8 mouse cellular contexts compared by ENCODE assay signal in genomic region chr5:121451203-121451602, GRCm38 (mm10). TPM values are rescaled to one million over a fixed set of nuclear protein-coding genes. Genes with fewer than 3 reads are reported as not detected.
A peak's percentile ranks its signal among the peaks of the same experiment; 100 is the strongest.
DNase-seq lines count a peak whose midpoint lies in the region; ATAC-seq and TF ChIP-seq lines count a peak whose summit lies in the region.

No protein-coding gene starts in this region.

- DNase-seq in testis, postnatal 14 days (ENCODE audit: low spot score) = no peak
- DNase-seq in forebrain, embryonic 14.5 days (ENCODE audit: low spot score) = peak; percentile 10
- peak; percentile 26 for DNase-seq in neural tube, embryonic 10.5 days (ENCODE audit: extremely low spot score, low spot score)
- DNase-seq in yolk sac, embryonic 10.5 days (ENCODE audit: low spot score) = no peak
- DNase-seq in right cerebral cortex, adult 2 months (ENCODE audit: low spot score in 2 of 2) = no peak

- ATAC-seq in forebrain, embryonic 14.5 days = no peak
- ATAC-seq in limb, embryonic 12.5 days (ENCODE audit: insufficient number of reproducible peaks, insufficient read depth, low FRiP score, low TSS enrichment, low read depth) = no peak
- ATAC-seq in frontal cortex, adult (ENCODE audit: low TSS enrichment) = no peak

- no peaks in the 10 kb centered on the region for H3K36me3 ChIP-seq in testis, adult 2 months (ENCODE audit: control insufficient read depth, insufficient read depth, low read length)
- peaks cover 37% of the 10 kb centered on the region for H3K36me3 ChIP-seq in forebrain, embryonic 14.5 days (ENCODE audit: control insufficient read depth, insufficient read depth, low read length)
- peaks cover 40% of the 10 kb centered on the region for H3K36me3 ChIP-seq in limb, embryonic 12.5 days

- H3K4me1 ChIP-seq in testis, adult 2 months (ENCODE audit: control insufficient read depth, insufficient read depth, low read length) = peaks cover 9% of the 10 kb centered on the region
- peaks cover 9% of the 10 kb centered on the region for H3K4me1 ChIP-seq in forebrain, embryonic 14.5 days (ENCODE audit: control insufficient read depth, insufficient read depth, low read length)
- H3K4me1 ChIP-seq in limb, embryonic 12.5 days (replicated peaks) = peaks cover 30% of the 10 kb centered on the region

- TF ChIP-seq POLR2A in testis, adult 2 months (IDR thresholded peaks at IDR 0.05; ENCODE audit: control insufficient read depth, low read depth, low read length) = no peak

- H3K9ac ChIP-seq in forebrain, embryonic 14.5 days (ENCODE audit: low read length) = peak overlapping the region; percentile 96
- peak overlapping the region; percentile 93 for H3K9ac ChIP-seq in limb, embryonic 12.5 days (replicated peaks)

- peak overlapping the region; percentile 85 for H3K4me3 ChIP-seq in testis, adult 2 months (ENCODE audit: control insufficient read depth, low read depth, low read length)
- H3K4me3 ChIP-seq in forebrain, embryonic 14.5 days (ENCODE audit: low read depth, low read length) = peak overlapping the region; percentile 91
- H3K4me3 ChIP-seq in limb, embryonic 12.5 days (replicated peaks) = peak overlapping the region; percentile 84

- H3K9me3 ChIP-seq in forebrain, embryonic 14.5 days (replicated peaks; ENCODE audit: control insufficient read depth, low read length) = no peaks in the 10 kb centered on the region
- no peaks in the 10 kb centered on the region for H3K9me3 ChIP-seq in limb, embryonic 12.5 days

- 24% methylated on average over 8 of the region's 8 CpGs for whole genome bisulfite sequencing in forebrain, embryonic 14.5 days
- 36% methylated on average over 8 of the region's 8 CpGs for WGBS in limb, embryonic 12.5 days

- H3K27me3 ChIP-seq in testis, adult 2 months (ENCODE audit: control insufficient read depth, insufficient read depth, low read length) = no peaks in the 10 kb centered on the region
- no peaks in the 10 kb centered on the region for H3K27me3 ChIP-seq in forebrain, embryonic 14.5 days (replicated peaks; ENCODE audit: control insufficient read depth, insufficient read depth, low read length)
- H3K27me3 ChIP-seq in limb, embryonic 12.5 days = no peaks in the 10 kb centered on the region

- no peak for TF ChIP-seq CTCF in testis, adult 2 months (IDR thresholded peaks at IDR 0.05; ENCODE audit: control insufficient read depth, insufficient read depth, insufficient replicate concordance, low read depth, low read length)

- peak overlapping the region; percentile 77; the same call in 1 of the 2 replicates for H3K27ac ChIP-seq in testis, adult 2 months (ENCODE audit: control insufficient read depth, insufficient read depth, low read depth, low read length)
- H3K27ac ChIP-seq in forebrain, embryonic 14.5 days (ENCODE audit: low read depth, low read length) = peak overlapping the region; percentile 94; the same call in 1 of the 2 replicates
- H3K27ac ChIP-seq in limb, embryonic 12.5 days = no peak overlapping the region; the same call in 1 of the 2 replicates

- peak overlapping the region; percentile 88 for H3K4me2 ChIP-seq in forebrain, embryonic 14.5 days (ENCODE audit: low read length)
- H3K4me2 ChIP-seq in limb, embryonic 12.5 days = peak overlapping the region; percentile 80

RNA-seq across cellular contexts. Expression of gene Tmem116, which starts 0.5 kb away (rescaled TPM):
- polyA plus RNA-seq in testis, adult 2 months (2012; rRNA removed) = 60.5 and 63.9 TPM in 2 replicates
- polyA plus RNA-seq in forebrain, embryonic 14.5 days (2014; fragmentation: Nextera tagmentation; extraction: Ambion mirVana) = 1.0 and 1.7 TPM in 2 replicates
- polyA plus RNA-seq in limb, embryonic 12.5 days (2016; fragmentation: Nextera tagmentation; extraction: Ambion mirVana) = 0.81 and 2.3 TPM in 2 replicates

RNA-seq across cellular contexts. Expression of gene Erp29, which starts 1.1 kb away (rescaled TPM):
- 81.3 and 102 TPM in 2 replicates for polyA plus RNA-seq in testis, adult 2 months (2012; rRNA removed)
- 125 and 138 TPM in 2 replicates for polyA plus RNA-seq in forebrain, embryonic 14.5 days (2014; fragmentation: Nextera tagmentation; extraction: Ambion mirVana)
- 115 and 118 TPM in 2 replicates for polyA plus RNA-seq in limb, embryonic 12.5 days (2016; fragmentation: Nextera tagmentation; extraction: Ambion mirVana)

RNA-seq across cellular contexts. Expression of gene Adam1b, which starts 52.0 kb away (rescaled TPM):
- polyA plus RNA-seq in testis, adult 2 months (2012; rRNA removed) = 79.7 and 85.1 TPM in 2 replicates
- not detected in 2 replicates for polyA plus RNA-seq in forebrain, embryonic 14.5 days (2014; fragmentation: Nextera tagmentation; extraction: Ambion mirVana)
- 0.06 TPM in 1 of 2 replicates, not detected in the other for polyA plus RNA-seq in limb, embryonic 12.5 days (2016; fragmentation: Nextera tagmentation; extraction: Ambion mirVana)

RNA-seq across cellular contexts. Expression of gene Naa25, which starts 53.5 kb away (rescaled TPM):
- polyA plus RNA-seq in testis, adult 2 months (2012; rRNA removed) = 26.4 and 27.7 TPM in 2 replicates
- 54.7 and 61.9 TPM in 2 replicates for polyA plus RNA-seq in forebrain, embryonic 14.5 days (2014; fragmentation: Nextera tagmentation; extraction: Ambion mirVana)
- 41.2 and 41.9 TPM in 2 replicates for polyA plus RNA-seq in limb, embryonic 12.5 days (2016; fragmentation: Nextera tagmentation; extraction: Ambion mirVana)

Comparison
In these comparisons a context has a peak if more than half of its experiments do, and no peak if none do; other contexts are left out.
1. DNase-seq: peak in forebrain, embryonic 14.5 days (single experiment) and neural tube, embryonic 10.5 days (single experiment); none in testis, postnatal 14 days (single experiment), yolk sac, embryonic 10.5 days (single experiment) and right cerebral cortex, adult 2 months (0 of 2).
2. RNA of gene Tmem116, which starts 0.5 kb away (polyA plus RNA-seq): 60.5 to 63.9 TPM in testis, adult 2 months; 1.0 to 1.7 TPM in forebrain, embryonic 14.5 days and 0.81 to 2.3 TPM in limb, embryonic 12.5 days; every median in the first group is over 10 times any median in the second.
3. RNA of gene Adam1b, which starts 52.0 kb away (polyA plus RNA-seq): 79.7 to 85.1 TPM in testis, adult 2 months; 0.06 TPM in limb, embryonic 12.5 days and not detected in forebrain, embryonic 14.5 days; every median in the first group is over 10 times any median in the second.
4. Peak in every context shown above with its lines, with median percentiles within 50 percentile points of each other: H3K4me3 ChIP-seq.